Mouse (Mus musculus): ENCODE data around the gene Slc9a1. TPM values are rescaled to one million over a fixed set of nuclear protein-coding genes. Genes with fewer than 3 reads are reported as not detected.

Slc9a1 gene
- polyA plus RNA-seq, 1 experiment from 2014 or later: 6.1 TPM

- Histone ChIP-seq H3K9ac (ENCODE audit: low read depth, low read length) (no peak overlapping the region), H3K4me2 (replicated peaks; ENCODE audit: low read depth) (no peak overlapping the region), H3K36me3 (ENCODE audit: control insufficient read depth, insufficient read depth) (no peaks in the 10 kb centered on the region), H3K4me3 (ENCODE audit: low read depth, low read length) (no peak overlapping the region), H3K27ac (ENCODE audit: low read depth, low read length) (no peak overlapping the region), H3K4me1 (replicated peaks; ENCODE audit: control insufficient read depth, insufficient read depth, low read length) (peaks cover 9% of the 10 kb centered on the region; the same call in 1 of the 2 replicates), H3K9me3 (ENCODE audit: control insufficient read depth) (no peaks in the 10 kb centered on the region), H3K27me3 (replicated peaks; ENCODE audit: control insufficient read depth, insufficient read depth, low read length) (no peaks in the 10 kb centered on the region)
- no peak for TF ChIP-seq CTCF (IDR thresholded peaks at IDR 0.05; ENCODE audit: low read depth)
- WGBS: 92% methylated on average over 11 of the region's 11 CpGs
- ATAC-seq: no peak
Observed at GRCm38 (mm10) chr4:133435921-133436320, 66.4 kb downstream of the Slc9a1 start.

GRCm38 (mm10) chr4:133439460-133440376 is 70.2 kb downstream of the Slc9a1 start:
- no peaks in the 10 kb centered on the region for H3K9me3 ChIP-seq (ENCODE audit: control insufficient read depth)
- H3K36me3 ChIP-seq (ENCODE audit: control insufficient read depth, insufficient read depth): no peaks in the 10 kb centered on the region
- no peaks in the 10 kb centered on the region for H3K27me3 ChIP-seq (replicated peaks; ENCODE audit: control insufficient read depth, insufficient read depth, low read length)
- 3% methylated on average over 17 of the region's 17 CpGs for WGBS
- peak overlapping the region; percentile 57 for H3K4me2 ChIP-seq (replicated peaks; ENCODE audit: low read depth)
- ATAC-seq: 0 out of 2 replicates have a peak, but pooled peaks have one; percentile 23
- peaks cover 9% of the 10 kb centered on the region; the same call in 1 of the 2 replicates for H3K4me1 ChIP-seq (replicated peaks; ENCODE audit: control insufficient read depth, insufficient read depth, low read length)
- peak overlapping the region; percentile 77 for H3K27ac ChIP-seq (ENCODE audit: low read depth, low read length)
- no peak for TF ChIP-seq CTCF (IDR thresholded peaks at IDR 0.05; ENCODE audit: low read depth)
- H3K4me3 ChIP-seq (ENCODE audit: low read depth, low read length): peak overlapping the region; percentile 2; the same call in 1 of the 2 replicates
- H3K9ac ChIP-seq (ENCODE audit: low read depth, low read length): peak overlapping the region; percentile 34; the same call in 1 of the 2 replicates

DNA sequence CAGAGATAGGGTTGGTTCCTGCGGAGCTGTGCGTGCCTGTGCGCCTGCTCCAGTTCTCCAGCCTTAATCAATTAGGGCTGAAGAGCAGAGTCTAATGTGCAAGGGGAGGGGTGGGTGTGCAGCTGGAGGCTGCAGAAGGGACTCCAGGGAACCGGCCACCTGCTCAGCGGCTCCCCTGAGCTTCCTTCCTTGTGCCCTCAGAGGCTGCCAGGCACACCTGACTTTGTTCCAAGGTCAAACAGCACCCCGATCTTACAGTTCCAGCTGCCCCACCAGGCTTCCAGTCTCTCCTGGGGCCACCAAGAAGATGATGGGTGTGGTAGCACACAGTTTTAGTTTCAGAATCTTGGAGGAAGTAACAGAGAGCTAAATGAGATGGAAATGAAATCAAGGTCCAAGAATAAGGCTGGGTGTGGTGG is 70.9 kb downstream of the Slc9a1 start:
- peak overlapping the region; percentile 77 for H3K27ac ChIP-seq (ENCODE audit: low read depth, low read length)
- H3K4me1 ChIP-seq (replicated peaks; ENCODE audit: control insufficient read depth, insufficient read depth, low read length): peaks cover 9% of the 10 kb centered on the region; the same call in 1 of the 2 replicates
- H3K9me3 ChIP-seq (ENCODE audit: control insufficient read depth): no peaks in the 10 kb centered on the region
- no peaks in the 10 kb centered on the region for H3K36me3 ChIP-seq (ENCODE audit: control insufficient read depth, insufficient read depth)
- ATAC-seq: peak; percentile 96
- H3K27me3 ChIP-seq (replicated peaks; ENCODE audit: control insufficient read depth, insufficient read depth, low read length): no peaks in the 10 kb centered on the region
- H3K4me2 ChIP-seq (replicated peaks; ENCODE audit: low read depth): peak overlapping the region; percentile 57
- no peak for TF ChIP-seq CTCF (IDR thresholded peaks at IDR 0.05; ENCODE audit: low read depth)
- H3K4me3 ChIP-seq (ENCODE audit: low read depth, low read length): peak overlapping the region; percentile 2; the same call in 1 of the 2 replicates
- 3% methylated on average over 6 of the region's 6 CpGs for WGBS
- H3K9ac ChIP-seq (ENCODE audit: low read depth, low read length): peak overlapping the region; percentile 34

- Histone ChIP-seq H3K9me3 (ENCODE audit: control insufficient read depth) (no peaks in the 10 kb centered on the region), H3K4me3 (ENCODE audit: low read depth, low read length) (no peak overlapping the region), H3K27me3 (replicated peaks; ENCODE audit: control insufficient read depth, insufficient read depth, low read length) (no peaks in the 10 kb centered on the region), H3K27ac (ENCODE audit: low read depth, low read length) (no peak overlapping the region), H3K4me2 (replicated peaks; ENCODE audit: low read depth) (no peak overlapping the region), H3K36me3 (ENCODE audit: control insufficient read depth, insufficient read depth) (no peaks in the 10 kb centered on the region), H3K4me1 (replicated peaks; ENCODE audit: control insufficient read depth, insufficient read depth, low read length) (peaks cover 9% of the 10 kb centered on the region; the same call in 1 of the 2 replicates), H3K9ac (ENCODE audit: low read depth, low read length) (no peak overlapping the region)
- 70% methylated on average over 3 of the region's 3 CpGs for WGBS
- ATAC-seq: no peak
- no peak for TF ChIP-seq CTCF (IDR thresholded peaks at IDR 0.05; ENCODE audit: low read depth)
Observed at GRCm38 (mm10) chr4:133442194-133442593, 72.7 kb downstream of the Slc9a1 start.

DNA sequence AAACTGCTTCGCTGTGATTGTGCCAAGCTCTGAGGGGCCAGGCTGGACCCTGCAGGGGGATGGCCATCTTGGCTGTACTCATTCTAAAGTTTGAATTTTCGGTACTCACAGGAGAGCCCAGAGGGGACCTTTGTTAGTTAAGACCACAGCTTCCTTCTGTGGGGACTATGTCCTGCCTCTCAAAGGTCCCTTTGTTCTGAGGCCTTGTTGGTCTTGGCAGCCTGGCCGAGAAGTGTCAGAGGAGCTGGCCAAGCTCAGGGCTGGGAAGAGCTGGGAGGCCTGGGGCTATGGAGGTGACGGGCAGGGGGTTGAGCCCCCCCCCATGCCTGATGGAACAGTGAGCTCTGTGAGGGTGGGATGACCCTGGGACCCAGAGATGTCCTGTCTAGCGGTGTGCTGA is 73.6 kb downstream of the Slc9a1 start:
- TF ChIP-seq CTCF (IDR thresholded peaks at IDR 0.05; ENCODE audit: low read depth): no peak
- no peak overlapping the region for H3K27ac ChIP-seq (ENCODE audit: low read depth, low read length)

GRCm38 (mm10) chr4:133445727-133446126 is 76.2 kb downstream of the Slc9a1 start:
- Histone ChIP-seq H3K4me2 (replicated peaks; ENCODE audit: low read depth) (no peak overlapping the region), H3K4me1 (replicated peaks; ENCODE audit: control insufficient read depth, insufficient read depth, low read length) (0 out of 2 replicates have a peak, but pooled peaks cover 7% of the 10 kb centered on the region), H3K4me3 (ENCODE audit: low read depth, low read length) (no peak overlapping the region), H3K9me3 (ENCODE audit: control insufficient read depth) (no peaks in the 10 kb centered on the region), H3K27me3 (replicated peaks; ENCODE audit: control insufficient read depth, insufficient read depth, low read length) (no peaks in the 10 kb centered on the region), H3K27ac (ENCODE audit: low read depth, low read length) (no peak overlapping the region), H3K9ac (ENCODE audit: low read depth, low read length) (no peak overlapping the region), H3K36me3 (ENCODE audit: control insufficient read depth, insufficient read depth) (no peaks in the 10 kb centered on the region)
- WGBS: 81% methylated on average over 5 of the region's 5 CpGs
- ATAC-seq: no peak
- TF ChIP-seq CTCF (IDR thresholded peaks at IDR 0.05; ENCODE audit: low read depth): no peak

More for the DNA sequence above, 73.6 kb downstream of the Slc9a1 start:
- no peak overlapping the region for H3K9ac ChIP-seq (ENCODE audit: low read depth, low read length)
- H3K36me3 ChIP-seq (ENCODE audit: control insufficient read depth, insufficient read depth): no peaks in the 10 kb centered on the region
- no peaks in the 10 kb centered on the region for H3K9me3 ChIP-seq (ENCODE audit: control insufficient read depth)
- no peak for ATAC-seq
- no peak overlapping the region for H3K4me2 ChIP-seq (replicated peaks; ENCODE audit: low read depth)
- no peak overlapping the region for H3K4me3 ChIP-seq (ENCODE audit: low read depth, low read length)
- H3K4me1 ChIP-seq (replicated peaks; ENCODE audit: control insufficient read depth, insufficient read depth, low read length): peaks cover 9% of the 10 kb centered on the region; the same call in 1 of the 2 replicates
- WGBS: 78% methylated on average over 5 of the region's 5 CpGs
- H3K27me3 ChIP-seq (replicated peaks; ENCODE audit: control insufficient read depth, insufficient read depth, low read length): no peaks in the 10 kb centered on the region

Data from intestine, postnatal 0 days (tissue).